Comparison of ENCODE assay signal across 8 mouse cellular contexts in genomic region chr17:47736856-47737255, GRCm38 (mm10). TPM values are rescaled to one million over a fixed set of nuclear protein-coding genes. Genes with fewer than 3 reads are reported as not detected.
A peak's percentile ranks its signal among the peaks of the same experiment; 100 is the strongest.
DNase-seq lines count a peak whose midpoint lies in the region; ATAC-seq and TF ChIP-seq lines count a peak whose summit lies in the region.

TSS of gene Tfeb (plus strand) at chr17:47737030.

- no peak for TF ChIP-seq POLR2A in brain, embryonic 14.5 days (IDR thresholded peaks at IDR 0.05; ENCODE audit: borderline replicate concordance, extremely low read depth, insufficient read depth, insufficient read length, poor library complexity, severe bottlenecking)

- DNase-seq in brain, embryonic 14.5 days (ENCODE audit: low read depth) = peak; percentile 96
- peak; percentile 94 for DNase-seq in heart, embryonic 10.5 days (ENCODE audit: low spot score)
- peak; percentile 94 for DNase-seq in midbrain, postnatal 0 days (ENCODE audit: low spot score)
- DNase-seq in spleen, postnatal 10 days (ENCODE audit: low spot score in 2 of 2) = peak; percentile 98 to 99

- no peaks in the 10 kb centered on the region for H3K79me2 ChIP-seq in C2C12 (ENCODE audit: control insufficient read depth, insufficient read depth)

- under 1% methylated on average over 47 of the region's 47 CpGs for WGBS in heart, embryonic 10.5 days
- WGBS in kidney, embryonic 15.5 days = under 1% methylated on average over 47 of the region's 47 CpGs
- 0% methylated on average over 43 of the region's 47 CpGs for WGBS in limb, embryonic 15.5 days
- WGBS in midbrain, postnatal 0 days = under 1% methylated on average over 46 of the region's 47 CpGs

- H3K9ac ChIP-seq in kidney, embryonic 15.5 days = peak within 1 kb of the TSS; percentile 77
- H3K9ac ChIP-seq in limb, embryonic 15.5 days = peak within 1 kb of the TSS; percentile 76
- H3K9ac ChIP-seq in midbrain, postnatal 0 days (replicated peaks; ENCODE audit: low read length, poor library complexity, severe bottlenecking) = peak within 1 kb of the TSS; percentile 55

- peak within 1 kb of the TSS; percentile 94 for H3K27ac ChIP-seq in heart, embryonic 10.5 days
- H3K27ac ChIP-seq in kidney, embryonic 15.5 days = peak within 1 kb of the TSS; percentile 96
- peak within 1 kb of the TSS; percentile 94 for H3K27ac ChIP-seq in limb, embryonic 15.5 days
- 0 out of 2 replicates have a peak within 1 kb of the TSS, but pooled peaks have one; percentile 43 for H3K27ac ChIP-seq in midbrain, postnatal 0 days (ENCODE audit: low read depth, low read length)

- peaks cover 16% of the 10 kb centered on the region for H3K27me3 ChIP-seq in C2C12 (ENCODE audit: control insufficient read depth, insufficient read depth, insufficient read length)
- peaks cover 29% of the 10 kb centered on the region for H3K27me3 ChIP-seq in heart, embryonic 10.5 days (ENCODE audit: insufficient read depth, poor library complexity, severe bottlenecking)
- H3K27me3 ChIP-seq in kidney, embryonic 15.5 days = 0 out of 2 replicates have a peak, but pooled peaks cover 8% of the 10 kb centered on the region
- no peaks in the 10 kb centered on the region for H3K27me3 ChIP-seq in limb, embryonic 15.5 days
- H3K27me3 ChIP-seq in midbrain, postnatal 0 days (ENCODE audit: insufficient read depth, low read length) = peaks cover 9% of the 10 kb centered on the region

- no peaks in the 10 kb centered on the region for H3K79me3 ChIP-seq in C2C12 (ENCODE audit: low read depth)

- peak; percentile 93 for ATAC-seq in erythroblast, adult 5-6 weeks (replicated peaks; ENCODE audit: low FRiP score, poor library complexity, severe bottlenecking)
- peak; percentile 61 for ATAC-seq in kidney, embryonic 15.5 days (replicated peaks; ENCODE audit: low FRiP score)
- peak; percentile 49; the same call in 1 of the 2 replicates for ATAC-seq in limb, embryonic 15.5 days (ENCODE audit: insufficient number of reproducible peaks, low FRiP score, low TSS enrichment, low read depth)
- peak; percentile 82 for ATAC-seq in midbrain, postnatal 0 days (ENCODE audit: low FRiP score)

- H3K9me3 ChIP-seq in heart, embryonic 10.5 days = no peaks in the 10 kb centered on the region
- no peaks in the 10 kb centered on the region for H3K9me3 ChIP-seq in kidney, embryonic 15.5 days (replicated peaks)
- no peaks in the 10 kb centered on the region for H3K9me3 ChIP-seq in limb, embryonic 15.5 days
- H3K9me3 ChIP-seq in midbrain, postnatal 0 days (ENCODE audit: low read length) = no peaks in the 10 kb centered on the region

- H3K36me3 ChIP-seq in C2C12 (ENCODE audit: control insufficient read depth, insufficient read depth) = no peaks in the 10 kb centered on the region
- no peaks in the 10 kb centered on the region for H3K36me3 ChIP-seq in heart, embryonic 10.5 days
- no peaks in the 10 kb centered on the region for H3K36me3 ChIP-seq in kidney, embryonic 15.5 days
- H3K36me3 ChIP-seq in limb, embryonic 15.5 days = no peaks in the 10 kb centered on the region
- no peaks in the 10 kb centered on the region for H3K36me3 ChIP-seq in midbrain, postnatal 0 days (ENCODE audit: insufficient read depth, low read length)

- H3K4me2 ChIP-seq in kidney, embryonic 15.5 days = peak within 1 kb of the TSS; percentile 97
- peak within 1 kb of the TSS; percentile 94 for H3K4me2 ChIP-seq in limb, embryonic 15.5 days
- peak within 1 kb of the TSS; percentile 95 for H3K4me2 ChIP-seq in midbrain, postnatal 0 days (ENCODE audit: low read depth, low read length, poor library complexity, severe bottlenecking)

- H3K4me3 ChIP-seq in C2C12 (ENCODE audit: insufficient read depth, poor library complexity, severe bottlenecking) = peak within 1 kb of the TSS; percentile 46
- peak within 1 kb of the TSS; percentile 92 for H3K4me3 ChIP-seq in heart, embryonic 10.5 days
- peak within 1 kb of the TSS; percentile 82 for H3K4me3 ChIP-seq in kidney, embryonic 15.5 days (replicated peaks)
- H3K4me3 ChIP-seq in limb, embryonic 15.5 days = peak within 1 kb of the TSS; percentile 87
- H3K4me3 ChIP-seq in midbrain, postnatal 0 days (ENCODE audit: low read depth, low read length) = peak within 1 kb of the TSS; percentile 57

- peak within 1 kb of the TSS; percentile 67 for H3ac ChIP-seq in C2C12 (ENCODE audit: control insufficient read depth, insufficient read length, low read depth)

- TF ChIP-seq CTCF in C2C12 (IDR thresholded peaks at IDR 0.05; ENCODE audit: control insufficient read depth, insufficient read depth, insufficient read length) = peak; percentile 98
- peak; percentile 93 for TF ChIP-seq CTCF in brain, embryonic 14.5 days (IDR thresholded peaks at IDR 0.05; ENCODE audit: borderline replicate concordance, extremely low read depth, insufficient read depth, insufficient read length)
- peak; percentile 94 for TF ChIP-seq CTCF in midbrain, postnatal 0 days (IDR thresholded peaks at IDR 0.05)

- peaks cover 43% of the 10 kb centered on the region for H3K4me1 ChIP-seq in heart, embryonic 10.5 days
- H3K4me1 ChIP-seq in kidney, embryonic 15.5 days = peaks cover 27% of the 10 kb centered on the region
- H3K4me1 ChIP-seq in limb, embryonic 15.5 days = peaks cover 24% of the 10 kb centered on the region
- peaks cover 6% of the 10 kb centered on the region; the same call in 1 of the 2 replicates for H3K4me1 ChIP-seq in midbrain, postnatal 0 days (ENCODE audit: insufficient read depth, low read length)

TF ChIP-seq in C2C12, 6 proteins besides CTCF, POLR2A, EP300 and RAD21:
- TF ChIP-seq MYOD1 (IDR thresholded peaks at IDR 0.05; ENCODE audit: control insufficient read depth, insufficient read length, low read depth) = peak; percentile 17
- TF ChIP-seq FOSL1 (IDR thresholded peaks at IDR 0.05; ENCODE audit: insufficient read depth, low read length, poor library complexity, severe bottlenecking) = no peak

RNA-seq across cellular contexts. Expression of gene Tfeb, which starts in this region (rescaled TPM):
- polyA plus RNA-seq in C2C12 (2012; fragmentation: generic; extraction: Trizol) = 7.6 TPM
- 2.0 and 3.2 TPM in 2 replicates for polyA plus RNA-seq in brain, embryonic 14.5 days (2012; rRNA removed)
- 4.6 and 6.7 TPM in 2 replicates for total RNA-seq in erythroblast, adult 5-6 weeks (2015; ENCODE audit: low replicate concordance)
- 3.8 and 9.4 TPM in 2 replicates for total RNA-seq in erythroblast, adult 5-6 weeks (2017; ENCODE audit: low replicate concordance)
- polyA plus RNA-seq in heart, embryonic 10.5 days (2016; fragmentation: Nextera tagmentation; extraction: Ambion mirVana) = 15.3 and 19.3 TPM in 2 replicates
- polyA plus RNA-seq in kidney, embryonic 15.5 days (2015; fragmentation: Nextera tagmentation; extraction: Ambion mirVana) = 13.4 and 15.2 TPM in 2 replicates
- 13.0 and 14.1 TPM in 2 replicates for polyA plus RNA-seq in limb, embryonic 15.5 days (2015; fragmentation: Nextera tagmentation; extraction: Ambion mirVana)
- 5.2 and 9.6 TPM in 2 replicates for total RNA-seq in midbrain, postnatal 0 days (2014; rRNA removed)
- polyA plus RNA-seq in midbrain, postnatal 0 days (2015; fragmentation: Nextera tagmentation; extraction: Ambion mirVana) = 4.0 and 5.4 TPM in 2 replicates

Comparison
In these comparisons a context has a peak if more than half of its experiments do, and no peak if none do; other contexts are left out.
1. Peak in every context shown above with its lines: DNase-seq, ATAC-seq, H3K4me3 ChIP-seq and H3K27ac ChIP-seq.
2. H3K27ac ChIP-seq: peak in every context shown above with its lines; median percentile 96 in kidney, embryonic 15.5 days; 94 in heart, embryonic 10.5 days; 94 in limb, embryonic 15.5 days; 43 in midbrain, postnatal 0 days.